Mouse (Mus musculus): ENCODE results near the gene Cacna1e.

DNA sequence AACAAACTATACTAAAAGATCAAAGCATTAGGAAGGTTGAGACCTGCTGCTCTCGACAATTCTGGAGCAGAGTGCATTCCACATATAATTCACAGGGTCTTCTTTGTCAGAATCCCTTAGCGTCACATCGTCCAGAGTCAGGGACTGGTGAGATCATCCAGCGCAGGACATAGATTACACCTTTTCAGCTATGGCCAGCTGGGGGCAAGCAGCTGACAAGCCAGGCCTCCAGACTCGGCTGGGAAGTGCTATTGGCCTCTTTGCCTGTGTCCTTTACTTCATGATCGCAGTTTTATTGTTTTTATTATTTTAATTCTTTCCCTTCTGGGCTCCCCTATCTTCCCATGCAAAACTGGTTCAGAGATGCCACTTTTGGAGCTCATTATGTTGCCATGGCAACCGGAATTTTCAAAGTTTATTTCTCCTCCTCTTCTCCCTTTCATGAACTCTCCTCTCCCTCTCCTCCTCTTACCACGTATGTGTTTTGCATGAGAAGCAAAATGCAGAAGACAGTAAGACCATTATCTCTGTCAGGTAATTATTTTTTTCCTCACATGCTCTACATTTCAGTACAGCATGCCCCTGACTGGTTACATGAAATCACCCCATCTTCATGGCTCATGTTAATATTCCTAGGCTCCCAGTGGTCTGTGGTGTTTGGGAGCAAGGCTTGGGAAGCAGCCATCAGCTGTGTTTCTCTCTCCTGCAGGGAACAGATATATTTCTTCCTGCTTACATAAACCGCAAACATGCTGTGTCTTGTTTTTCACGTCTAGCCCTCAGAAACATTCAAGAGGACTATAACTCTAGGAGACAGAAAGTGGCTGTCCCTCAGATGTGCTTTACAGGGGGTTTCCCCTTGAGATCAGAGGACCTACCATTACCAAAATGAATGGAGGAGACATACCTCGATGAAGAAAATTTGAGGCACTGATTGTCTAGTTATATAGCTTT is 351.0 kb downstream of the Cacna1e start:
- TF ChIP-seq POLR2A (IDR thresholded peaks at IDR 0.05; ENCODE audit: borderline replicate concordance, low read depth, low read length) (no peak), CTCF (IDR thresholded peaks at IDR 0.05; ENCODE audit: low read depth, low read length) (no peak)

Data from bone marrow macrophage, adult 2 months (primary cell).